23 mouse cellular contexts compared by ENCODE assay signal in the genomic region with DNA sequence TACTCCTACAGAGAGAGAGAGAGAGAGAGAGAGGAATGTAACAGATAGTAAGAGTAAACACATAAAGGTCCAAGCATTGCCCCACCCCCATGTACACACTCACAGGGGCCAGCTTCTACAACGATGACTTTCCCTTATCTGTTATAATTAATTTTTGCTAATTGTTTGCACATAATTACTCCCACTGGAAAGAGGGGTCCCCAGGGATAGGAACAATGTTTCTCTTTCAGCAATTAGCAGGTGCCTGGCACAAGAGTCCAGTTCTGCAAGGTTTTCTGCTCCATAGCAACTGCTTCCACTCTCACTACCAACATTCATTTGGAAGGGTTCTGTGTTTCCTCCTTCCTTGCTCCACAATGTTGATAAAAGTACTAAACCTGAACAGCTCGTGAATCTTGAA. TPM values are rescaled to one million over a fixed set of nuclear protein-coding genes. Genes with fewer than 3 reads are reported as not detected.
"Had no signal": no experiment of that assay in that cellular context is flagged by ENCODE, and none has a peak within 500 bp of the region (broad histone marks: within the 10 kb centered on the region; RNA-seq: fewer than 3 reads in every experiment).

No protein-coding gene starts in this region.

- DNase-seq: heart, postnatal 10 days; heart, postnatal 14 days; heart, postnatal 36 days; heart, postnatal 4 days; kidney, adult 11 months; kidney, adult 18-20 months; kidney, adult 2 months; kidney, adult 8-10 months; kidney, adult 9 months; kidney, postnatal 10 days; kidney, postnatal 14 days; kidney, postnatal 25 days; kidney, postnatal 36 days; kidney, postnatal 4 days; layer of hippocampus, adult 9-11 months; layer of hippocampus, postnatal 36 days had no signal

RNA-seq across cellular contexts. Expression of a gene that starts 25.6 kb away (rescaled TPM):
- total RNA-seq: heart, postnatal 10 days; heart, postnatal 14 days; heart, postnatal 25 days; heart, postnatal 36 days; heart, postnatal 4 days; hematopoietic stem cell, adult 5-6 weeks; layer of hippocampus, adult 18-20 months; layer of hippocampus, adult 2 months; layer of hippocampus, postnatal 10 days; layer of hippocampus, postnatal 14 days; layer of hippocampus, postnatal 36 days; left cerebral cortex, adult 2 months had no signal
